Mouse (Mus musculus): ENCODE measurements around the gene Ccdc134. TPM values are rescaled to one million over a fixed set of nuclear protein-coding genes. Genes with fewer than 3 reads are reported as not detected.
A peak's percentile ranks its signal among the peaks of the same experiment; 100 is the strongest.

Ccdc134 gene
- polyA plus RNA-seq, 1 experiment from 2014 or later = 8.2 TPM

DNA sequence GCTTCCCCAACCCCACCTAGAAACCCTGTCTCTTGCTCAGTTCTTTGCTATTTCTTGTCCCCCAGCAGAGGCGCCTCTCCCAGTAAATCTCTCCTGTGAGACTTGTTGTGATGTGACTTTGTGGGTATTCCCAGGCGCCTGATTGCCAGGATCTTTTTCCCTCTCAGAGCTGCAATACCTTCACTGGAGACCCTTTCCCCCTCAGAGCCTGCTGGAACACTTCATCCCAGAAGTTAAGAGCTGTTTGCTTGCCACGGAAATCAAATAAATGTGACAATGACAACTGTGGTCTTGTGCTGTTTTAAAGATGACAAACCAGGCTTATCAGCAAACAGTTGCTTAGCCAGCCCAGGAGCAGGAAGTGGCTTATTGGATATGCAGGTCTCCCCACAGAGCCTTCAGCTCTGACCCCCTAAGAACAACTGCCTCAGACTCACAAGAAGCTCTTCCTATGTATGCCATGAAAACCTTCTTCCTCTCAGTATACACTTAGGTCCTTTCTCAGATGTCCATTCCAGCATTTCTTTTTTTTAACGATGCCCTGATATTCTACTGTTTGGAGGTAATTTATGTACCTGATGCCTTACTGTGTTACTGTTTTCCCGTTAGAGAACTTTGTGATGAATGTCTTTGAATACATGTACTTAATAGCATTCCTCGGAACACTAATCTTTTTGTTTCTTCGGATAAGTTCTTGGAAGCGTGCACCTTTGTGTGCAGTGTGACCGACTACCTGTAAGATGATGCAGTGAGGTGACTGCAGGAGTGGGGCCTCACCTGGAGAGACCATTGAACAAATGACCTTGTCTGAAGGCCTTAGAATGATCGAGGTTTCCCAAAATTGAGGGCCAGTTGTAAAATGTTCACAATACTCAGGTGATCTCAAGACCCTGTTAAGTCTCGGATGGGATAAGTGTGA lies 18.4 kb downstream of the Ccdc134 start:
- H3K27me3 ChIP-seq (ENCODE audit: control insufficient read depth, insufficient read depth, low read length) = no peaks in the 10 kb centered on the region
- DNase-seq (ENCODE audit: low spot score) = no peak
- no peak for TF ChIP-seq EP300 (optimal IDR thresholded peaks at IDR 0.05)
- TF ChIP-seq CTCF (IDR thresholded peaks at IDR 0.05; ENCODE audit: low read depth) = 0 out of 2 replicates have a peak, but pooled peaks have one; percentile 11
- H3K4me3 ChIP-seq (ENCODE audit: low read depth, low read length) = peak overlapping the region; percentile 93
- no peaks in the 10 kb centered on the region for H3K9me3 ChIP-seq (ENCODE audit: control insufficient read depth, low read length)
- H3K9ac ChIP-seq (ENCODE audit: low read length) = peak overlapping the region; percentile 31; the same call in 1 of the 2 replicates
- 8% methylated on average over 11 of the region's 11 CpGs for WGBS
- H3K4me2 ChIP-seq (replicated peaks; ENCODE audit: low read depth) = peak overlapping the region; percentile 49
- H3K27ac ChIP-seq (replicated peaks) = peak overlapping the region; percentile 98
- H3K4me1 ChIP-seq (replicated peaks; ENCODE audit: control insufficient read depth, insufficient read depth) = 0 out of 2 replicates have a peak, but pooled peaks cover 5% of the 10 kb centered on the region
- H3K36me3 ChIP-seq (ENCODE audit: control insufficient read depth, insufficient read depth, low read length) = no peaks in the 10 kb centered on the region
- peak; percentile 54 for ATAC-seq (ENCODE audit: low FRiP score, low TSS enrichment)

DNA sequence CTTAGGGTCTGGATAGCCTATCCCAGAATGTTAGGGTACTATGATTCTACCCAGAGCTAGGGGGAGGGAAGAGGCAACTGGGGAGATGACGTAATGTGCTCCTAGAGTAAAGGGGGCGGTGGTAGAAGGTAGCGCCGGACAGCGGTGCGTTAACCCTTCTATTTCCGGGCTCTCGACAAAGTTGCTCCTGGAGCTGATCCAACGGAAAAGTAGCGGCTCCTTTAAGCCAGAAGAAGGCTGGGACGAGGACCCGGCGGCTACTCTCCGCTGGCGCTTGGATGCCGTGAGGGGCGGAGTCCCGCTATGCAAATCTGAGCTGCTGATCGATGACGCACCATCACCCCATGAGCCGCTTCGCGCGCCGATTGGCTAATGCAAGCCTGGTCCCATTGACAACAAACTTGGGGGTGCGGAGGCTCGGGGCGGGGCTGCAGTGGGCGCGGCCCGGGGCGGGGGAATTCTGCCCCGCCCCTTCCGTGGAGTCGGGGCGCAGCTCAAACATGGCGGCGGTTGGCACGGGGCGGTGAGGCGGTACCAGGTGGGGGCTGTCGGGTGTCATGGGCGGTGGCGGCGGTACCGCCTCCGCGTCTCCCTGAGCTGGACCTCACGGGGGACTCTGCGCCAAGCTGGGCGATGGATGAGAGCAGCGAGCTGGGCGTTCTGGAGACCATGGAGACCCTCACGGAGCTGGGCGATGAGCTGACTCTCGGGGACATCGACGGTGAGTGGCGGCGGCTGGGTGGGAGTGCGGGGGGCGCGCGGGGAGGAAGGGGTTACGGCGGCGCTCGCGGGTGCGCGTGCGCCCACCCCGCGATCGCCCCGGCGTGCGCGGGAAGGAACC lies 19.3 kb downstream of the Ccdc134 start, which contains the start of gene Srebf2:
Srebf2 (plus strand) TSS at position 412 of the 841 bp plus-strand sequence.
- H3K4me3 ChIP-seq (ENCODE audit: low read depth, low read length) = peak within 1 kb of the TSS; percentile 93
- WGBS = under 1% methylated on average over 54 of the region's 79 CpGs
- peak; percentile 100 for DNase-seq (ENCODE audit: low spot score)
- no peaks in the 10 kb centered on the region for H3K9me3 ChIP-seq (ENCODE audit: control insufficient read depth, low read length)
- peak within 1 kb of the TSS; percentile 91 for H3K9ac ChIP-seq (ENCODE audit: low read length)
- TF ChIP-seq EP300 (optimal IDR thresholded peaks at IDR 0.05) (peak; percentile 78), CTCF (IDR thresholded peaks at IDR 0.05; ENCODE audit: low read depth) (peak; percentile 20)
- peak within 1 kb of the TSS; percentile 82 for H3K4me2 ChIP-seq (replicated peaks; ENCODE audit: low read depth)
- H3K27ac ChIP-seq (replicated peaks) = peak within 1 kb of the TSS; percentile 98
- H3K36me3 ChIP-seq (ENCODE audit: control insufficient read depth, insufficient read depth, low read length) = no peaks in the 10 kb centered on the region
- ATAC-seq (ENCODE audit: low FRiP score, low TSS enrichment) = peak; percentile 97
- 0 out of 2 replicates have a peak, but pooled peaks cover 5% of the 10 kb centered on the region for H3K4me1 ChIP-seq (replicated peaks; ENCODE audit: control insufficient read depth, insufficient read depth)
- no peaks in the 10 kb centered on the region for H3K27me3 ChIP-seq (ENCODE audit: control insufficient read depth, insufficient read depth, low read length)

DNA sequence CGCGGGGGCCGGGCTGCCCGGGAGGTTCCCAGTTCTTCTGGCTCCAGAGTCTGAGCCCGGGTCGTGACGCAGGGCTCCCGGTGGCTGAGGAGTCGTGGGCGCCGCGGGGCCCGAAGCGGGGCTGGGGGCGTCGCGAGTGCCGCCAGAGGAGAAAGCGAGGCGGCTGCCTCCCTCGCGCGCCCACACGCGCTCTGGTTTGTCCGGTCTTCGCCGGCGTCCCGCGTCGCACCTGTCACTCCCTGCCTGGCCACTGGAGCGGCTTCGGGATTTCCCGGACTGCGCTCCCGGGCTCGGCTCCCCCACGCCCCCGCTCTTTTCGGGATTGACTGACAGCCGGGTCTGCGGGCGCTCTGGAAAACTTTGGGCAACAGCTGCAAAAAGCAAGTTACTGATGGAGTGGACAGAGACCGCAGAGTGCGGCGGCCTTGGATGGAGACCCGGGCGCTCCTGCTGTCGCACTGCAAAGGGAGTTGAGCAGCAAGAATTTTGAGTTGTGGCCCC lies 19.9 kb downstream of the Ccdc134 start:
- ATAC-seq (ENCODE audit: low FRiP score, low TSS enrichment) (peak; percentile 38; the same call in 1 of the 2 replicates), DNase-seq (ENCODE audit: low spot score) (peak; percentile 80)
- WGBS = under 1% methylated on average over 31 of the region's 50 CpGs

DNA sequence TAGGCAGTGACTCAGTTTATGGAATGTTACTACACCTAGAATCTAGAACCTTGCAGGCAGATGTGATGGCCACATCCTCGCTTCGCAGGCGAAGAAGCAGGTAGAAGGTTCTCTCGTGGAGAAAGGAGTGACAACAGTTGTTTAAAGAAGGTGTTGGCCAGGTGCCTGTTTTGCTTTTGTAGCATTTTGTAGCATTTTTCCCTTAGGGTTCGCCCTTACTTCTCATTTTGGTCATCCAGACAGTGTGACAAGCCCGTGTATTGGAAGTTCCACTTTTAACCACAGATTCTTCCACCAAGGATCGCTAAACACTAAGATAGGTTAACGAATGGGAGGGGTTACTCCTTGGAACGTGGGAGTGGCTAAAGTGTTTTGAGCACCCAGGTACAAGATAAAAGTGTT lies 20.8 kb downstream of the Ccdc134 start:
- peaks cover 10% of the 10 kb centered on the region; the same call in 1 of the 2 replicates for H3K4me1 ChIP-seq (replicated peaks; ENCODE audit: control insufficient read depth, insufficient read depth)
- peak overlapping the region; percentile 91 for H3K9ac ChIP-seq (ENCODE audit: low read length)
- H3K4me2 ChIP-seq (replicated peaks; ENCODE audit: low read depth) = peak overlapping the region; percentile 82
- TF ChIP-seq CTCF (IDR thresholded peaks at IDR 0.05; ENCODE audit: low read depth) = no peak
- H3K4me3 ChIP-seq (ENCODE audit: low read depth, low read length) = peak overlapping the region; percentile 93
- no peak for DNase-seq (ENCODE audit: low spot score)
- no peak for ATAC-seq (ENCODE audit: low FRiP score, low TSS enrichment)
- no peaks in the 10 kb centered on the region for H3K36me3 ChIP-seq (ENCODE audit: control insufficient read depth, insufficient read depth, low read length)
- no peaks in the 10 kb centered on the region for H3K9me3 ChIP-seq (ENCODE audit: control insufficient read depth, low read length)
- WGBS = 11% methylated on average over 9 of the region's 9 CpGs
- H3K27ac ChIP-seq (replicated peaks) = peak overlapping the region; percentile 98
- H3K27me3 ChIP-seq (ENCODE audit: control insufficient read depth, insufficient read depth, low read length) = no peaks in the 10 kb centered on the region

More for the DNA sequence above, 19.9 kb downstream of the Ccdc134 start:
- H3K4me1 ChIP-seq (replicated peaks; ENCODE audit: control insufficient read depth, insufficient read depth) = 0 out of 2 replicates have a peak, but pooled peaks cover 7% of the 10 kb centered on the region
- peak overlapping the region; percentile 91 for H3K9ac ChIP-seq (ENCODE audit: low read length)
- H3K9me3 ChIP-seq (ENCODE audit: control insufficient read depth, low read length) = no peaks in the 10 kb centered on the region
- H3K4me3 ChIP-seq (ENCODE audit: low read depth, low read length) = peak overlapping the region; percentile 93
- H3K4me2 ChIP-seq (replicated peaks; ENCODE audit: low read depth) = peak overlapping the region; percentile 82
- H3K27me3 ChIP-seq (ENCODE audit: control insufficient read depth, insufficient read depth, low read length) = no peaks in the 10 kb centered on the region
- H3K36me3 ChIP-seq (ENCODE audit: control insufficient read depth, insufficient read depth, low read length) = no peaks in the 10 kb centered on the region
- TF ChIP-seq CTCF (IDR thresholded peaks at IDR 0.05; ENCODE audit: low read depth) (no peak), EP300 (optimal IDR thresholded peaks at IDR 0.05) (no peak)
- peak overlapping the region; percentile 98 for H3K27ac ChIP-seq (replicated peaks)

DNA sequence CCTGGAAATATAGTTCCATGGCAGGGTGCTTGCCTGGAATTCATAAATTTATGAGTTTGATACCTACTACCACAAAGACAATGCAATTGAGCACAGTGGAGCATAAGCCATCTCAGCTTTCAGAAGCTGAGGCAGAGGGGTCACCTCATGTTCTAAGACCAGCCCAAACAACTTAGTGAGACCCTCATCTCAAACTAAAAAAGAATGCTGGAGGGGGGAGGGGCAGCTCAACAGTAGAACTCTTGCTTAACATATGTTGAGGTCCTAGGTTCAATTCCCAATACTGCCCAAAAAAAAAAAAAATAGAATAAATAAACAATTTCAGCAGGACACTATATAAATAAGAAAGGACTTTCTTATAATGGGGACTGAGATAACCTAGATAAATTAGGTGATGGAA lies 22.3 kb downstream of the Ccdc134 start:
- no peaks in the 10 kb centered on the region for H3K36me3 ChIP-seq (ENCODE audit: control insufficient read depth, insufficient read depth, low read length)
- H3K9me3 ChIP-seq (ENCODE audit: control insufficient read depth, low read length) = no peaks in the 10 kb centered on the region
- no peak overlapping the region for H3K27ac ChIP-seq (replicated peaks)
- DNase-seq (ENCODE audit: low spot score) (no peak), ATAC-seq (ENCODE audit: low FRiP score, low TSS enrichment) (no peak)
- H3K27me3 ChIP-seq (ENCODE audit: control insufficient read depth, insufficient read depth, low read length) = no peaks in the 10 kb centered on the region
- H3K4me3 ChIP-seq (ENCODE audit: low read depth, low read length) = no peak overlapping the region
- H3K4me1 ChIP-seq (replicated peaks; ENCODE audit: control insufficient read depth, insufficient read depth) = peaks cover 10% of the 10 kb centered on the region; the same call in 1 of the 2 replicates
- no peak overlapping the region for H3K4me2 ChIP-seq (replicated peaks; ENCODE audit: low read depth)
- TF ChIP-seq CTCF (IDR thresholded peaks at IDR 0.05; ENCODE audit: low read depth) (no peak), EP300 (optimal IDR thresholded peaks at IDR 0.05) (no peak)
- no peak overlapping the region for H3K9ac ChIP-seq (ENCODE audit: low read length)
